Mouse (Mus musculus): ENCODE data around the gene Wdr73. TPM values are rescaled to one million over a fixed set of nuclear protein-coding genes. Genes with fewer than 3 reads are reported as not detected.

Wdr73 gene
- total RNA-seq, 2 experiments from 2014 or later, result 2.9 to 4.3 TPM

Other genes with a start within 250 kb of the Wdr73 start
- gene Crtc3, start 212.4 kb downstream of the Wdr73 start, total RNA-seq (2021), result 10 to 100 TPM; 10.2 to 10.3 TPM
- gene Iqgap1, start 75.3 kb downstream of the Wdr73 start, total RNA-seq (2021), result 10 to 100 TPM; 15.7 to 17.2 TPM
- 1 to 10 TPM; 1.3 TPM for gene Zscan2, start 40.3 kb downstream of the Wdr73 start, total RNA-seq (2021)
- gene Nmb, start 3.8 kb upstream of the Wdr73 start, total RNA-seq (2021), result 1 to 10 TPM; 5.2 to 5.4 TPM
- gene Sec11a, start 46.5 kb upstream of the Wdr73 start, total RNA-seq (2021), result 10 to 100 TPM; 24.5 to 25.2 TPM
- 10 to 100 TPM; 10.3 to 11.4 TPM for gene Zfp592, start 92.4 kb upstream of the Wdr73 start, total RNA-seq (2021)
- gene Alpk3, start 156.3 kb upstream of the Wdr73 start, total RNA-seq (2021), result 100 to 1,000 TPM; 201 to 258 TPM
- gene Slc28a1, start 213.5 kb upstream of the Wdr73 start, total RNA-seq (2021), result under 1 TPM; 0.20 to 0.36 TPM